Mouse (Mus musculus) neural tube, embryonic 13.5 days (tissue): ENCODE measurements around the gene Lnx2. TPM values are rescaled to one million over a fixed set of nuclear protein-coding genes. Genes with fewer than 3 reads are reported as not detected.
A peak's percentile ranks its signal among the peaks of the same experiment; 100 is the strongest.

Experiments used
- ATAC-seq: fragments of 200-750 bp; cut with Nextera tagmentation; 2 replicates; pipeline ENCODE4 v1.8.0; 2017; ENCODE audit warnings: low read depth, mild to moderate bottlenecking, moderate TSS enrichment, moderate library complexity
- H3K27ac ChIP-seq: fragments of 300-500 bp; sonication (generic); replicated peaks from 2 replicates; pipeline ENCODE4 v1.5.1; 2015; ENCODE audit warnings: moderate library complexity, mild to moderate bottlenecking, inconsistent platforms
- H3K27me3 ChIP-seq: fragments of 300-500 bp; sonication (generic); 2 replicates; pipeline ENCODE4 v1.6.1; 2015; ENCODE audit warnings: mild to moderate bottlenecking, inconsistent platforms
- H3K36me3 ChIP-seq: fragments of 300-500 bp; sonication (generic); 2 replicates; pipeline ENCODE4 v1.6.1; 2015; ENCODE audit warnings: mild to moderate bottlenecking, inconsistent platforms
- H3K4me1 ChIP-seq: fragments of 300-500 bp; sonication (generic); replicated peaks from 2 replicates; pipeline ENCODE4 v1.6.1; 2015; ENCODE audit warnings: inconsistent platforms
- H3K4me2 ChIP-seq: fragments of 300-500 bp; sonication (generic); 2 replicates; pipeline ENCODE4 v1.6.1; 2015; ENCODE audit warnings: inconsistent platforms, mild to moderate bottlenecking, moderate library complexity
- H3K4me3 ChIP-seq: fragments of 300-500 bp; sonication (generic); 2 replicates; pipeline ENCODE4 v1.5.1; 2015; ENCODE audit warnings: mild to moderate bottlenecking, inconsistent platforms
- H3K9ac ChIP-seq: fragments of 300-500 bp; sonication (generic); 2 replicates; pipeline ENCODE4 v1.6.1; 2015; ENCODE audit warnings: moderate library complexity, mild to moderate bottlenecking, inconsistent platforms
- H3K9me3 ChIP-seq: fragments of 300-500 bp; sonication (generic); 2 replicates; pipeline ENCODE4 v1.6.1; 2016; ENCODE audit warnings: inconsistent platforms
- WGBS: fragments of 180-500 bp; shearing (Covaris S2); methylation state at CpG from one replicate; pipeline ENCODE4 v1.1.7; 2015; 5-methylcytosine and 5-hydroxymethylcytosine counted together
- polyA plus RNA-seq: library from polyadenylated mRNA; unstranded; fragments of >200 nt; fragmentation: Nextera tagmentation; extraction: Ambion mirVana; gene quantifications from 2 replicates; pipeline ENCODE4 v1.2.1, GENCODE M21; 2015

Gene Lnx2
- polyA plus RNA-seq, 1 experiment from 2014 or later: 7.4 TPM

GRCm38 (mm10) chr5:146998802-146999201, 77.6 kb downstream of the Lnx2 start:
- H3K27me3 ChIP-seq: no peaks in the 10 kb centered on the region
- no peak overlapping the region for H3K4me3 ChIP-seq
- no peak for ATAC-seq
- no peaks in the 10 kb centered on the region for H3K36me3 ChIP-seq
- 91% methylated on average over 12 of the region's 12 CpGs for WGBS
- no peaks in the 10 kb centered on the region for H3K9me3 ChIP-seq
- no peak overlapping the region for H3K4me2 ChIP-seq
- no peak overlapping the region for H3K9ac ChIP-seq
- no peaks in the 10 kb centered on the region for H3K4me1 ChIP-seq
- H3K27ac ChIP-seq: no peak overlapping the region

- Histone ChIP-seq H3K27me3 (no peaks in the 10 kb centered on the region), H3K9ac (no peak overlapping the region)
- no peak for ATAC-seq
Observed at GRCm38 (mm10) chr5:146996812-146997211, 79.6 kb downstream of the Lnx2 start.

GRCm38 (mm10) chr5:146994973-146995372, 81.4 kb downstream of the Lnx2 start:
- WGBS: 66% methylated on average over 6 of the region's 6 CpGs
- H3K27ac ChIP-seq: peak overlapping the region; percentile 74; the same call in 1 of the 2 replicates
- H3K9me3 ChIP-seq: no peaks in the 10 kb centered on the region
- no peaks in the 10 kb centered on the region for H3K27me3 ChIP-seq
- H3K36me3 ChIP-seq: no peaks in the 10 kb centered on the region
- H3K4me3 ChIP-seq: no peak overlapping the region
- peaks cover 9% of the 10 kb centered on the region; the same call in 1 of the 2 replicates for H3K4me1 ChIP-seq
- no peak for ATAC-seq
- H3K9ac ChIP-seq: no peak overlapping the region
- no peak overlapping the region for H3K4me2 ChIP-seq

More at GRCm38 (mm10) chr5:146996812-146997211, 79.6 kb downstream of the Lnx2 start:
- Histone ChIP-seq H3K9me3 (no peaks in the 10 kb centered on the region), H3K4me3 (no peak overlapping the region), H3K4me1 (peaks cover 9% of the 10 kb centered on the region; the same call in 1 of the 2 replicates), H3K27ac (peak overlapping the region; percentile 54; the same call in 1 of the 2 replicates), H3K4me2 (no peak overlapping the region), H3K36me3 (no peaks in the 10 kb centered on the region)
- WGBS: 84% methylated on average over 7 of the region's 7 CpGs

- 60% methylated on average over 8 of the region's 8 CpGs for WGBS
- H3K9ac ChIP-seq: 0 out of 2 replicates have a peak overlapping the region, but pooled peaks have one; percentile 28
- H3K27ac ChIP-seq: peak overlapping the region; percentile 67
- H3K36me3 ChIP-seq: no peaks in the 10 kb centered on the region
- H3K9me3 ChIP-seq: no peaks in the 10 kb centered on the region
- peaks cover 9% of the 10 kb centered on the region; the same call in 1 of the 2 replicates for H3K4me1 ChIP-seq
- H3K4me2 ChIP-seq: no peak overlapping the region
- H3K27me3 ChIP-seq: no peaks in the 10 kb centered on the region
- no peak for ATAC-seq
- no peak overlapping the region for H3K4me3 ChIP-seq
Observed at GRCm38 (mm10) chr5:146993509-146993908, 82.9 kb downstream of the Lnx2 start.

GRCm38 (mm10) chr5:146989051-146989450, 87.3 kb downstream of the Lnx2 start:
- Histone ChIP-seq H3K27me3 (peaks cover 14% of the 10 kb centered on the region), H3K27ac (no peak overlapping the region), H3K4me3 (no peak overlapping the region), H3K9ac (no peak overlapping the region), H3K4me2 (no peak overlapping the region), H3K4me1 (peaks cover 22% of the 10 kb centered on the region), H3K9me3 (no peaks in the 10 kb centered on the region), H3K36me3 (no peaks in the 10 kb centered on the region)
- 75% methylated on average over 5 of the region's 5 CpGs for WGBS
- no peak for ATAC-seq

GRCm38 (mm10) chr5:146987588-146987987, 88.8 kb downstream of the Lnx2 start:
- H3K9me3 ChIP-seq: no peaks in the 10 kb centered on the region
- no peak overlapping the region for H3K4me3 ChIP-seq
- H3K27ac ChIP-seq: no peak overlapping the region
- H3K4me2 ChIP-seq: no peak overlapping the region
- H3K9ac ChIP-seq: no peak overlapping the region
- WGBS: 79% methylated on average over 10 of the region's 10 CpGs
- no peaks in the 10 kb centered on the region for H3K36me3 ChIP-seq
- no peak for ATAC-seq
- H3K4me1 ChIP-seq: peaks cover 12% of the 10 kb centered on the region
- H3K27me3 ChIP-seq: peaks cover 18% of the 10 kb centered on the region

- no peak overlapping the region for H3K4me3 ChIP-seq
- peak overlapping the region; percentile 16; the same call in 1 of the 2 replicates for H3K4me2 ChIP-seq
- H3K9ac ChIP-seq: 0 out of 2 replicates have a peak overlapping the region, but pooled peaks have one; percentile 22
- peaks cover 30% of the 10 kb centered on the region for H3K27me3 ChIP-seq
- WGBS: 51% methylated on average over 21 of the region's 21 CpGs
- H3K4me1 ChIP-seq: peaks cover 12% of the 10 kb centered on the region
- ATAC-seq: no peak
- no peaks in the 10 kb centered on the region for H3K9me3 ChIP-seq
- no peaks in the 10 kb centered on the region for H3K36me3 ChIP-seq
- peak overlapping the region; percentile 52 for H3K27ac ChIP-seq
Observed at GRCm38 (mm10) chr5:146985725-146986433, 90.5 kb downstream of the Lnx2 start.

GRCm38 (mm10) chr5:146983216-146983615, 93.2 kb downstream of the Lnx2 start:
- peaks cover 12% of the 10 kb centered on the region for H3K4me1 ChIP-seq
- no peak overlapping the region for H3K4me3 ChIP-seq
- H3K27me3 ChIP-seq: peaks cover 30% of the 10 kb centered on the region
- H3K9ac ChIP-seq: no peak overlapping the region
- WGBS: 11% methylated on average over 8 of the region's 8 CpGs
- 0 out of 2 replicates have a peak, but pooled peaks have one; percentile 37 for ATAC-seq
- no peaks in the 10 kb centered on the region for H3K36me3 ChIP-seq
- H3K4me2 ChIP-seq: no peak overlapping the region
- H3K9me3 ChIP-seq: no peaks in the 10 kb centered on the region
- no peak overlapping the region for H3K27ac ChIP-seq

GRCm38 (mm10) chr5:146981376-146981775, 95.0 kb downstream of the Lnx2 start:
- Histone ChIP-seq H3K9ac (no peak overlapping the region), H3K4me2 (no peak overlapping the region), H3K4me3 (no peak overlapping the region), H3K36me3 (no peaks in the 10 kb centered on the region), H3K27ac (no peak overlapping the region), H3K4me1 (peaks cover 8% of the 10 kb centered on the region; the same call in 1 of the 2 replicates), H3K9me3 (no peaks in the 10 kb centered on the region), H3K27me3 (peaks cover 30% of the 10 kb centered on the region)
- ATAC-seq: no peak
- WGBS: 86% methylated on average over 6 of the region's 6 CpGs

- no peak overlapping the region for H3K4me3 ChIP-seq
- no peaks in the 10 kb centered on the region for H3K4me1 ChIP-seq
- H3K9me3 ChIP-seq: no peaks in the 10 kb centered on the region
- no peak overlapping the region for H3K27ac ChIP-seq
- 76% methylated on average over 13 of the region's 13 CpGs for WGBS
- ATAC-seq: no peak
- H3K4me2 ChIP-seq: no peak overlapping the region
- H3K9ac ChIP-seq: no peak overlapping the region
- no peaks in the 10 kb centered on the region for H3K27me3 ChIP-seq
- H3K36me3 ChIP-seq: no peaks in the 10 kb centered on the region
Observed at GRCm38 (mm10) chr5:146974781-146975123, 101.6 kb downstream of the Lnx2 start.

GRCm38 (mm10) chr5:146973858-146974780, 102.3 kb downstream of the Lnx2 start:
- H3K4me3 ChIP-seq: no peak overlapping the region
- no peaks in the 10 kb centered on the region for H3K36me3 ChIP-seq
- WGBS: 88% methylated on average over 25 of the region's 25 CpGs
- H3K4me2 ChIP-seq: no peak overlapping the region
- H3K4me1 ChIP-seq: peaks cover 2% of the 10 kb centered on the region; the same call in 1 of the 2 replicates
- no peaks in the 10 kb centered on the region for H3K9me3 ChIP-seq
- H3K27me3 ChIP-seq: no peaks in the 10 kb centered on the region
- no peak overlapping the region for H3K27ac ChIP-seq
- no peak overlapping the region for H3K9ac ChIP-seq
- ATAC-seq: no peak

- no peaks in the 10 kb centered on the region for H3K27me3 ChIP-seq
- H3K9ac ChIP-seq: no peak overlapping the region
- ATAC-seq: no peak
- no peak overlapping the region for H3K4me3 ChIP-seq
- 93% methylated on average over 9 of the region's 9 CpGs for WGBS
- H3K36me3 ChIP-seq: no peaks in the 10 kb centered on the region
- peaks cover 10% of the 10 kb centered on the region for H3K4me1 ChIP-seq
- H3K4me2 ChIP-seq: no peak overlapping the region
- no peak overlapping the region for H3K27ac ChIP-seq
- no peaks in the 10 kb centered on the region for H3K9me3 ChIP-seq
Observed at GRCm38 (mm10) chr5:146973353-146973752, 103.0 kb downstream of the Lnx2 start.
